Mouse (Mus musculus) kidney, adult 9 months (tissue): ENCODE measurements around the gene Rcc1l.

Experiments used
- DNase-seq: peaks from one replicate; pipeline ENCODE4 v3.0.0; 2022

Gene Rcc1l

GRCm38 (mm10) chr5:134169231-134169630 lies 7.3 kb downstream of the Rcc1l start:
- DNase-seq, result no peak

GRCm38 (mm10) chr5:134168033-134168432 lies 8.5 kb downstream of the Rcc1l start:
- no peak for DNase-seq

GRCm38 (mm10) chr5:134166642-134167041 lies 9.9 kb downstream of the Rcc1l start:
- no peak for DNase-seq

- DNase-seq, result peak; percentile 75
Measured at GRCm38 (mm10) chr5:134164688-134165087, 11.9 kb downstream of the Rcc1l start.

- DNase-seq, result no peak
Measured at GRCm38 (mm10) chr5:134155916-134156466, 20.6 kb downstream of the Rcc1l start.

GRCm38 (mm10) chr5:134151895-134152294 lies 24.7 kb downstream of the Rcc1l start:
- DNase-seq, result no peak

GRCm38 (mm10) chr5:134148153-134148552 lies 28.4 kb downstream of the Rcc1l start:
- no peak for DNase-seq

- no peak for DNase-seq
Measured at GRCm38 (mm10) chr5:134147194-134147753, 29.3 kb downstream of the Rcc1l start.

- DNase-seq, result no peak
Measured at GRCm38 (mm10) chr5:134144986-134145385, 31.6 kb downstream of the Rcc1l start.

- no peak for DNase-seq
Measured at GRCm38 (mm10) chr5:134142381-134142780, 34.2 kb downstream of the Rcc1l start.

GRCm38 (mm10) chr5:134141236-134141635 lies 35.3 kb downstream of the Rcc1l start:
- no peak for DNase-seq

- no peak for DNase-seq
Measured at GRCm38 (mm10) chr5:134139429-134139828, 37.1 kb downstream of the Rcc1l start.

- DNase-seq, result no peak
Measured at GRCm38 (mm10) chr5:134137933-134138332, 38.6 kb downstream of the Rcc1l start.

GRCm38 (mm10) chr5:134136022-134136421 lies 40.6 kb downstream of the Rcc1l start:
- DNase-seq, result peak; percentile 43

GRCm38 (mm10) chr5:134131586-134131985 lies 45.0 kb downstream of the Rcc1l start:
- no peak for DNase-seq

- no peak for DNase-seq
Measured at GRCm38 (mm10) chr5:134126232-134126631, 50.3 kb downstream of the Rcc1l start.

GRCm38 (mm10) chr5:134123846-134124245 lies 52.7 kb downstream of the Rcc1l start:
- no peak for DNase-seq

- no peak for DNase-seq
Measured at GRCm38 (mm10) chr5:134121893-134122259, 54.7 kb downstream of the Rcc1l start.

GRCm38 (mm10) chr5:134121138-134121892 lies 55.3 kb downstream of the Rcc1l start:
- no peak for DNase-seq

GRCm38 (mm10) chr5:134120135-134120534 lies 56.4 kb downstream of the Rcc1l start:
- no peak for DNase-seq

GRCm38 (mm10) chr5:134119481-134120120 lies 57.0 kb downstream of the Rcc1l start:
- no peak for DNase-seq

- DNase-seq, result no peak
Measured at GRCm38 (mm10) chr5:134118798-134119407, 57.7 kb downstream of the Rcc1l start.

- DNase-seq, result no peak
Measured at GRCm38 (mm10) chr5:134115639-134116259, 60.8 kb downstream of the Rcc1l start.
